Mouse (Mus musculus) liver, adult 2 months (tissue): ENCODE results near the gene Flywch1. TPM values are rescaled to one million over a fixed set of nuclear protein-coding genes. Genes with fewer than 3 reads are reported as not detected.

Experiments
- DNase-seq: peaks from one replicate; pipeline ENCODE4 v3.0.0-alpha.2; 2011; ENCODE audit warnings: low read depth, low spot score; ENCODE audit errors: extremely low read depth
- H3K27ac ChIP-seq: fragments of 200-500 bp; replicated peaks from 2 replicates; pipeline ENCODE4 v1.5.1; 2012; ENCODE audit warnings: low read depth, mild to moderate bottlenecking, control low read depth, inconsistent platforms, low read length; ENCODE audit not compliant: insufficient read depth
- H3K27me3 ChIP-seq: fragments of 200-500 bp; 2 replicates; pipeline ENCODE4 v1.6.1; 2012; ENCODE audit warnings: mild to moderate bottlenecking, moderate library complexity, low read length, inconsistent platforms; ENCODE audit not compliant: control insufficient read depth, insufficient read depth
- H3K36me3 ChIP-seq: fragments of 200-500 bp; 2 replicates; pipeline ENCODE4 v1.6.1; 2012; ENCODE audit warnings: low read length, inconsistent platforms; ENCODE audit not compliant: control insufficient read depth, insufficient read depth
- H3K4me1 ChIP-seq: fragments of 200-500 bp; 2 replicates; pipeline ENCODE4 v1.6.1; 2011; ENCODE audit warnings: low read length; ENCODE audit not compliant: control insufficient read depth, insufficient read depth
- H3K4me3 ChIP-seq: fragments of 200-500 bp; 2 replicates; pipeline ENCODE4 v1.5.1; 2011; ENCODE audit warnings: low read depth, mild to moderate bottlenecking, control low read depth, low read length, moderate library complexity; ENCODE audit not compliant: insufficient read depth
- H3K79me2 ChIP-seq: fragments of 200-500 bp; 2 replicates; pipeline ENCODE4 v1.6.1; 2012; ENCODE audit warnings: inconsistent platforms, mild to moderate bottlenecking, low read length, moderate library complexity; ENCODE audit not compliant: control insufficient read depth, insufficient read depth
- H3K9ac ChIP-seq: fragments of 200-500 bp; 2 replicates; pipeline ENCODE4 v1.6.1; 2012; ENCODE audit warnings: low read depth, mild to moderate bottlenecking, control low read depth, inconsistent platforms, low read length
- CTCF ChIP-seq: fragments of 200-500 bp; IDR thresholded peaks from 2 replicates; pipeline ENCODE4 v1.5.1; 2011; ENCODE audit warnings: low read depth, low read length, control low read depth
- POLR2A ChIP-seq: fragments of 200-500 bp; IDR thresholded peaks from 2 replicates; pipeline ENCODE4 v1.6.1; 2011; ENCODE audit warnings: low read length, control low read depth; ENCODE audit not compliant: insufficient read depth; ENCODE audit errors: extremely low read depth
- WGBS: fragments of 180-500 bp; shearing (Covaris S2); methylation state at CpG from one replicate; pipeline ENCODE4 v1.1.7; 2018; 5-methylcytosine and 5-hydroxymethylcytosine counted together
- polyA plus RNA-seq: library from polyadenylated mRNA; depleted of rRNA; stranded (reverse); fragments of >200 nt; gene quantifications from 2 replicates; pipeline ENCODE4 v1.2.3, GENCODE M21; 2012; rRNA removed
- total RNA-seq: library from RNA; depleted of rRNA; stranded (reverse); fragments of >200 nt; gene quantifications from 2 replicates; pipeline ENCODE4 v1.2.3, GENCODE M21; 2014; rRNA removed

Gene Flywch1
- total and polyA plus RNA-seq, 2 experiments = 11.1 to 13.8 TPM

- H3K27ac ChIP-seq = no peak overlapping the region
- H3K9ac ChIP-seq = no peak overlapping the region
- H3K36me3 ChIP-seq = no peaks in the 10 kb centered on the region
- DNase-seq = no peak
- H3K4me3 ChIP-seq = no peak overlapping the region
- WGBS = 80% methylated on average over 7 of the region's 7 CpGs
- no peaks in the 10 kb centered on the region; the same call in 1 of the 2 replicates for H3K27me3 ChIP-seq
- H3K79me2 ChIP-seq = no peaks in the 10 kb centered on the region
- TF ChIP-seq POLR2A (no peak), CTCF (no peak)
- H3K4me1 ChIP-seq = no peaks in the 10 kb centered on the region
Observed at GRCm38 (mm10) chr17:23705525-23706104, 65.8 kb downstream of the Flywch1 start.

DNA sequence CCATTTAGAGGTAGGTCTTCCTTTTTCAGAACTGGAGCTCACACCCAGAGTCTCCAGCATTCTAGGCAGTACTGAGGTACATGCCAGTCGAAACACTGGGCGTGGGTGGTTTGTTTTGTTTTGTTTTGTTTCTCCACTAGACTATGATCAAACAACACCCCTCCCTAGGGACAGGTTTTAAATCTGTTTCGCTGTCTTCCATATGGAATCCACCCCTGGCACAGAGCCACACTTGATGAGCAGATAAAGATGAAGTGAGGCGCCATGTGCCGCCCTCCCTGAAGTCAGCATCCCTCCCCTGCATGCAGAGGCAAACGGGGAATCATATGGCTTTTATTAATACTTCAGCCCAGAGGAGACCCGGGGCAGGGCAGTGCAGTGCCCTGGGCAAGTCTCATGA lies 66.7 kb downstream of the Flywch1 start:
- Histone ChIP-seq H3K9ac (no peak overlapping the region), H3K27me3 (no peaks in the 10 kb centered on the region; the same call in 1 of the 2 replicates), H3K4me1 (no peaks in the 10 kb centered on the region), H3K27ac (no peak overlapping the region), H3K36me3 (no peaks in the 10 kb centered on the region), H3K4me3 (no peak overlapping the region), H3K79me2 (no peaks in the 10 kb centered on the region)
- 71% methylated on average over 7 of the region's 7 CpGs for WGBS
- TF ChIP-seq CTCF (no peak), POLR2A (no peak)
- DNase-seq = no peak

DNA sequence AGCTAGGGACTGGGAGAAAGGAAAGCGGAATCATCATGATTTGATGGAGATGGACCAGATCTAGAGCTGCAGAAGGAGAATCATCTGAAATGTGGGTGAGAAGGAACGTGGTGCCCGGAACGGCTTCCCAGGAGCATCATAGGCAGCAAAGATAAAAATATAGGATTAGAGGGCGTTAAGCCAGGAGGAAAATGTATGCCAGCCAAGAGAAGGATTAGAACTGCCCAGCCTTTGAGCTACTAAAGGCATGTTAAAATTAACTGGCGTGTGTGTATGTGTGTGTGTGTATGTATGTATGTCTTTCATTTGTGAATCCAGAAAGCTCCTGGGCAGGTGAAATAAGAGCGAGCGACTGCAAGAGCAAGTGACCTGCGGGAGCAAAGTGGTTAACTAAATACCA lies 68.1 kb downstream of the Flywch1 start:
- Histone ChIP-seq H3K79me2 (no peaks in the 10 kb centered on the region), H3K4me3 (no peak overlapping the region), H3K36me3 (no peaks in the 10 kb centered on the region), H3K27ac (no peak overlapping the region), H3K27me3 (no peaks in the 10 kb centered on the region; the same call in 1 of the 2 replicates), H3K4me1 (no peaks in the 10 kb centered on the region), H3K9ac (no peak overlapping the region)
- DNase-seq = no peak
- TF ChIP-seq POLR2A (no peak), CTCF (no peak)
- WGBS = 89% methylated on average over 9 of the region's 9 CpGs

Other genes with a start within 250 kb of the Flywch1 start
- gene Zfp213, start 207.4 kb downstream of the Flywch1 start, total RNA-seq = 4.5 and 4.8 TPM in 2 replicates
- 7.6 and 10.7 TPM in 2 replicates for gene Zfp213, start 207.4 kb downstream of the Flywch1 start, polyA plus RNA-seq
- gene Zfp13, start 172.1 kb downstream of the Flywch1 start, total RNA-seq = 1.3 and 2.0 TPM in 2 replicates
- gene Zfp13, start 172.1 kb downstream of the Flywch1 start, polyA plus RNA-seq = 2.2 and 3.2 TPM in 2 replicates
- gene Zscan10, start 170.7 kb downstream of the Flywch1 start, total RNA-seq = not detected in 2 replicates
- gene Zscan10, start 170.7 kb downstream of the Flywch1 start, polyA plus RNA-seq = not detected in 2 replicates
- under 0.01 TPM in 1 of 2 replicates, not detected in the other for gene Mmp25, start 126.3 kb downstream of the Flywch1 start, total RNA-seq
- 0.06 and 0.10 TPM in 2 replicates for gene Mmp25, start 126.3 kb downstream of the Flywch1 start, polyA plus RNA-seq
- 0.09 TPM in 1 of 2 replicates, not detected in the other for gene Bicdl2, start 111.1 kb downstream of the Flywch1 start, total RNA-seq
- gene Bicdl2, start 111.1 kb downstream of the Flywch1 start, polyA plus RNA-seq = 0.05 TPM in 1 of 2 replicates, not detected in the other
- 9.3 and 11.5 TPM in 2 replicates for gene Hcfc1r1, start 98.0 kb downstream of the Flywch1 start, total RNA-seq
- 142 and 189 TPM in 2 replicates for gene Hcfc1r1, start 98.0 kb downstream of the Flywch1 start, polyA plus RNA-seq
- 6.0 and 6.8 TPM in 2 replicates for gene Thoc6, start 97.7 kb downstream of the Flywch1 start, total RNA-seq
- gene Thoc6, start 97.7 kb downstream of the Flywch1 start, polyA plus RNA-seq = 10.2 and 10.3 TPM in 2 replicates
- gene Tnfrsf12a, start 94.1 kb downstream of the Flywch1 start, total RNA-seq = 4.0 TPM in 2 replicates
- 6.0 and 7.1 TPM in 2 replicates for gene Tnfrsf12a, start 94.1 kb downstream of the Flywch1 start, polyA plus RNA-seq
- gene Cldn6, start 92.4 kb downstream of the Flywch1 start, total RNA-seq = not detected in 2 replicates
- 0.46 and 0.54 TPM in 2 replicates for gene Cldn6, start 92.4 kb downstream of the Flywch1 start, polyA plus RNA-seq
- not detected in 2 replicates for gene Cldn9, start 87.6 kb downstream of the Flywch1 start, total RNA-seq
- gene Cldn9, start 87.6 kb downstream of the Flywch1 start, polyA plus RNA-seq = not detected in 2 replicates
- under 0.01 TPM in 1 of 2 replicates, not detected in the other for gene 1520401A03Rik, start 48.8 kb downstream of the Flywch1 start, total RNA-seq
- gene 1520401A03Rik, start 48.8 kb downstream of the Flywch1 start, polyA plus RNA-seq = not detected in 2 replicates
- 0.18 and 1.0 TPM in 2 replicates for gene Pkmyt1, start 45.3 kb downstream of the Flywch1 start, total RNA-seq
- 1.6 and 2.6 TPM in 2 replicates for gene Pkmyt1, start 45.3 kb downstream of the Flywch1 start, polyA plus RNA-seq
- 1.3 and 1.6 TPM in 2 replicates for gene Paqr4, start 30.7 kb downstream of the Flywch1 start, total RNA-seq
- gene Paqr4, start 30.7 kb downstream of the Flywch1 start, polyA plus RNA-seq = 3.1 and 3.7 TPM in 2 replicates
- not detected in 2 replicates for gene Kremen2, start 25.8 kb downstream of the Flywch1 start, total RNA-seq
- 0.06 TPM in 1 of 2 replicates, not detected in the other for gene Kremen2, start 25.8 kb downstream of the Flywch1 start, polyA plus RNA-seq
- gene Flywch2, start 14.5 kb upstream of the Flywch1 start, total RNA-seq = 1.5 and 1.8 TPM in 2 replicates
- gene Flywch2, start 14.5 kb upstream of the Flywch1 start, polyA plus RNA-seq = 1.5 and 2.6 TPM in 2 replicates
- gene Srrm2, start 18.9 kb upstream of the Flywch1 start, total RNA-seq = 33.0 and 46.5 TPM in 2 replicates
- 177 and 316 TPM in 2 replicates for gene Srrm2, start 18.9 kb upstream of the Flywch1 start, polyA plus RNA-seq
- 153 and 187 TPM in 2 replicates for gene Elob, start 57.5 kb upstream of the Flywch1 start, total RNA-seq
- 276 and 336 TPM in 2 replicates for gene Elob, start 57.5 kb upstream of the Flywch1 start, polyA plus RNA-seq
- not detected in 2 replicates for gene Prss33, start 64.5 kb upstream of the Flywch1 start, total RNA-seq
- not detected in 2 replicates for gene Prss33, start 64.5 kb upstream of the Flywch1 start, polyA plus RNA-seq
- not detected in 2 replicates for gene Prss32, start 72.3 kb upstream of the Flywch1 start, total RNA-seq
- 0.24 and 0.45 TPM in 2 replicates for gene Prss32, start 72.3 kb upstream of the Flywch1 start, polyA plus RNA-seq
- gene Prss41, start 72.6 kb upstream of the Flywch1 start, total RNA-seq = 0.13 TPM in 1 of 2 replicates, not detected in the other
- 0.05 and 0.16 TPM in 2 replicates for gene Prss41, start 72.6 kb upstream of the Flywch1 start, polyA plus RNA-seq
- not detected in 2 replicates for gene Prss21, start 96.5 kb upstream of the Flywch1 start, total RNA-seq
- gene Prss21, start 96.5 kb upstream of the Flywch1 start, polyA plus RNA-seq = not detected in 2 replicates
- not detected in 2 replicates for gene Dcpp1, start 109.3 kb upstream of the Flywch1 start, total RNA-seq
- not detected in 2 replicates for gene Dcpp1, start 109.3 kb upstream of the Flywch1 start, polyA plus RNA-seq
- gene Dcpp2, start 109.3 kb upstream of the Flywch1 start, total RNA-seq = not detected in 2 replicates
- not detected in 2 replicates for gene Dcpp2, start 109.3 kb upstream of the Flywch1 start, polyA plus RNA-seq
- gene Dcpp3, start 145.9 kb upstream of the Flywch1 start, total RNA-seq = not detected in 2 replicates
- not detected in 2 replicates for gene Dcpp3, start 145.9 kb upstream of the Flywch1 start, polyA plus RNA-seq
- gene Sbp, start 170.1 kb upstream of the Flywch1 start, total RNA-seq = not detected in 2 replicates
- gene Sbp, start 170.1 kb upstream of the Flywch1 start, polyA plus RNA-seq = not detected in 2 replicates
- not detected in 2 replicates for gene Sbpl, start 183.7 kb upstream of the Flywch1 start, total RNA-seq
- not detected in 2 replicates for gene Sbpl, start 183.7 kb upstream of the Flywch1 start, polyA plus RNA-seq
- 0.13 and 0.18 TPM in 2 replicates for gene Prss30, start 209.0 kb upstream of the Flywch1 start, total RNA-seq
- gene Prss30, start 209.0 kb upstream of the Flywch1 start, polyA plus RNA-seq = 0.16 TPM in 2 replicates
- not detected in 2 replicates for gene Prss22, start 226.5 kb upstream of the Flywch1 start, total RNA-seq
- not detected in 2 replicates for gene Prss22, start 226.5 kb upstream of the Flywch1 start, polyA plus RNA-seq